Mouse (Mus musculus) liver, embryonic 13.5 days (tissue): Measurements from ENCODE around the gene Gm36079. TPM values are rescaled to one million over a fixed set of nuclear protein-coding genes. Genes with fewer than 3 reads are reported as not detected.
"Not testable (repeated sequence)": the region's sequence is repeated elsewhere in the genome, so short reads cannot be mapped to it uniquely, and the experiment has no call there.

ENCODE experiments used
- ATAC-seq: fragments of 200-750 bp; cut with Nextera tagmentation; 2 replicates; pipeline ENCODE4 v1.8.0; 2017; ENCODE audit warnings: low read depth, mild to moderate bottlenecking, moderate number of reproducible peaks, moderate library complexity
- DNase-seq: peaks from one replicate; pipeline ENCODE4 v3.0.0; 2022
- H3K27ac ChIP-seq: fragments of 300-500 bp; sonication (generic); 2 replicates; pipeline ENCODE4 v1.5.1; 2015; ENCODE audit warnings: moderate library complexity, mild to moderate bottlenecking, inconsistent platforms
- H3K27me3 ChIP-seq: fragments of 300-500 bp; sonication (generic); 2 replicates; pipeline ENCODE4 v1.6.1; 2015; ENCODE audit warnings: mild to moderate bottlenecking, inconsistent platforms
- H3K36me3 ChIP-seq: fragments of 300-500 bp; sonication (generic); 2 replicates; pipeline ENCODE4 v1.6.1; 2015; ENCODE audit warnings: mild to moderate bottlenecking, inconsistent platforms
- H3K4me1 ChIP-seq: fragments of 300-500 bp; sonication (generic); replicated peaks from 2 replicates; pipeline ENCODE4 v1.6.1; 2015; ENCODE audit warnings: inconsistent platforms
- H3K4me2 ChIP-seq: fragments of 300-500 bp; sonication (generic); 2 replicates; pipeline ENCODE4 v1.6.1; 2015; ENCODE audit warnings: inconsistent platforms, mild to moderate bottlenecking, moderate library complexity
- H3K4me3 ChIP-seq: fragments of 300-500 bp; sonication (generic); replicated peaks from 2 replicates; pipeline ENCODE4 v1.5.1; 2015; ENCODE audit warnings: mild to moderate bottlenecking, inconsistent platforms
- H3K9ac ChIP-seq: fragments of 300-500 bp; sonication (generic); 2 replicates; pipeline ENCODE4 v1.6.1; 2015; ENCODE audit warnings: mild to moderate bottlenecking, inconsistent platforms
- H3K9me3 ChIP-seq: fragments of 300-500 bp; sonication (generic); replicated peaks from 2 replicates; pipeline ENCODE4 v1.6.1; 2016; ENCODE audit warnings: inconsistent platforms
- WGBS: fragments of 180-500 bp; shearing (Covaris S2); methylation state at CpG from one replicate; pipeline ENCODE4 v1.1.7; 2015; ENCODE audit not compliant: insufficient replicate concordance; 5-methylcytosine and 5-hydroxymethylcytosine counted together
- polyA plus RNA-seq: library from polyadenylated mRNA; unstranded; fragments of >200 nt; fragmentation: Nextera tagmentation; extraction: Ambion mirVana; gene quantifications from 2 replicates; pipeline ENCODE4 v1.2.1, GENCODE M21; 2015

Gm36079 gene
- polyA plus RNA-seq, 1 experiment from 2014 or later = not detected

GRCm38 (mm10) chr13:120015348-120016007 lies 11.3 kb downstream of the Gm36079 start:
- H3K4me2 ChIP-seq, DNase-seq, ATAC-seq, H3K27me3 ChIP-seq, H3K4me1 ChIP-seq, H3K9ac ChIP-seq, H3K4me3 ChIP-seq, H3K36me3 ChIP-seq, H3K9me3 ChIP-seq, H3K27ac ChIP-seq: not testable (repeated sequence)
- 3% methylated on average over 8 of the region's 32 CpGs for WGBS

- H3K27ac ChIP-seq, H3K36me3 ChIP-seq, H3K27me3 ChIP-seq, H3K4me1 ChIP-seq, H3K9ac ChIP-seq, H3K9me3 ChIP-seq, H3K4me3 ChIP-seq, DNase-seq, H3K4me2 ChIP-seq: not testable (repeated sequence)
- WGBS = no CpG with 5 or more reads among the region's 2 CpGs
- 0 out of 2 replicates have a peak, but pooled peaks have one; percentile 20 for ATAC-seq
Measured at GRCm38 (mm10) chr13:120013962-120014361, 12.8 kb downstream of the Gm36079 start.

GRCm38 (mm10) chr13:120013544-120013943 lies 13.3 kb downstream of the Gm36079 start:
- not testable (repeated sequence) for ATAC-seq, H3K9me3 ChIP-seq, H3K4me1 ChIP-seq, DNase-seq, H3K4me2 ChIP-seq, H3K27ac ChIP-seq, H3K4me3 ChIP-seq, H3K9ac ChIP-seq, H3K36me3 ChIP-seq, H3K27me3 ChIP-seq
- no CpG with 5 or more reads among the region's 5 CpGs for WGBS

- not testable (repeated sequence) for H3K4me2 ChIP-seq, DNase-seq, H3K36me3 ChIP-seq, ATAC-seq, H3K9ac ChIP-seq, H3K9me3 ChIP-seq, H3K27me3 ChIP-seq, H3K27ac ChIP-seq, H3K4me1 ChIP-seq, H3K4me3 ChIP-seq
Measured at GRCm38 (mm10) chr13:120010068-120010467, 16.7 kb downstream of the Gm36079 start.

- not testable (repeated sequence) for H3K27me3 ChIP-seq, H3K9me3 ChIP-seq, H3K4me1 ChIP-seq, DNase-seq, H3K36me3 ChIP-seq, H3K27ac ChIP-seq, H3K4me2 ChIP-seq, H3K4me3 ChIP-seq, ATAC-seq, H3K9ac ChIP-seq
- WGBS = no CpG with 5 or more reads among the region's 4 CpGs
Measured at GRCm38 (mm10) chr13:119999215-119999614, 27.6 kb downstream of the Gm36079 start.

- not testable (repeated sequence) for H3K27ac ChIP-seq, H3K27me3 ChIP-seq, H3K36me3 ChIP-seq, H3K4me2 ChIP-seq, H3K9ac ChIP-seq, H3K9me3 ChIP-seq, H3K4me1 ChIP-seq, H3K4me3 ChIP-seq, ATAC-seq, DNase-seq
- WGBS = no CpG with 5 or more reads among the region's 22 CpGs
Measured at GRCm38 (mm10) chr13:119998442-119999086, 28.2 kb downstream of the Gm36079 start.

- not testable (repeated sequence) for H3K27me3 ChIP-seq, ATAC-seq, H3K36me3 ChIP-seq, H3K4me1 ChIP-seq, H3K9me3 ChIP-seq, H3K9ac ChIP-seq, DNase-seq, H3K4me3 ChIP-seq, H3K27ac ChIP-seq, H3K4me2 ChIP-seq
- WGBS = no CpG with 5 or more reads among the region's 10 CpGs
Measured at GRCm38 (mm10) chr13:119991917-119992496, 34.8 kb downstream of the Gm36079 start.

- ATAC-seq, H3K27me3 ChIP-seq, H3K9ac ChIP-seq, H3K36me3 ChIP-seq, H3K4me1 ChIP-seq, DNase-seq, H3K4me2 ChIP-seq, H3K9me3 ChIP-seq, H3K27ac ChIP-seq, H3K4me3 ChIP-seq: not testable (repeated sequence)
- WGBS = no CpG with 5 or more reads among the region's 13 CpGs
Measured at GRCm38 (mm10) chr13:119991264-119991663, 35.5 kb downstream of the Gm36079 start.

Other genes with a start within 250 kb of the Gm36079 start
- 17.3 and 19.8 TPM in 2 replicates for gene Zfp131, start 236.1 kb downstream of the Gm36079 start, polyA plus RNA-seq
- gene AF067063, start 196.8 kb downstream of the Gm36079 start, polyA plus RNA-seq = not detected in 2 replicates
- not detected in 2 replicates for gene D13Ertd608e, start 191.0 kb downstream of the Gm36079 start, polyA plus RNA-seq
- not detected in 2 replicates for gene Tcstv1, start 132.2 kb downstream of the Gm36079 start, polyA plus RNA-seq
- gene Gm21761, start 97.7 kb downstream of the Gm36079 start, polyA plus RNA-seq = not detected in 2 replicates
- not detected in 2 replicates for gene B020031M17Rik, start 76.2 kb downstream of the Gm36079 start, polyA plus RNA-seq
- 0.14 and 0.15 TPM in 2 replicates for gene Gm21188, start 25.2 kb upstream of the Gm36079 start, polyA plus RNA-seq
- not detected in 2 replicates for gene Gm20767, start 113.2 kb upstream of the Gm36079 start, polyA plus RNA-seq
- gene Gm21818, start 145.4 kb upstream of the Gm36079 start, polyA plus RNA-seq = not detected in 2 replicates
- gene Gm21762, start 188.9 kb upstream of the Gm36079 start, polyA plus RNA-seq = not detected in 2 replicates
- not detected in 2 replicates for gene Gm21731, start 212.1 kb upstream of the Gm36079 start, polyA plus RNA-seq
- not detected in 2 replicates for gene AF067061, start 236.1 kb upstream of the Gm36079 start, polyA plus RNA-seq